Mouse (Mus musculus): ENCODE results near the gene Sp7. TPM values are rescaled to one million over a fixed set of nuclear protein-coding genes. Genes with fewer than 3 reads are reported as not detected.

Sp7 gene
- polyA plus RNA-seq, 1 experiment, result not detected

GRCm38 (mm10) chr15:102310074-102310845 is 56.7 kb downstream of the Sp7 start:
- Histone ChIP-seq H3K27me3 (ENCODE audit: control insufficient read depth, insufficient read depth, low read length) (no peaks in the 10 kb centered on the region), H3K4me3 (ENCODE audit: low read depth, low read length) (no peak overlapping the region), H3K36me3 (ENCODE audit: control insufficient read depth, insufficient read depth, low read length) (peaks cover 7% of the 10 kb centered on the region), H3K4me1 (ENCODE audit: control insufficient read depth, insufficient read depth, insufficient read length, low read length) (0 out of 2 replicates have a peak, but pooled peaks cover 2% of the 10 kb centered on the region), H3K27ac (ENCODE audit: insufficient read depth, low read depth, low read length) (no peak overlapping the region)
- WGBS, result 87% methylated on average over 10 of the region's 10 CpGs
- TF ChIP-seq CTCF (IDR thresholded peaks at IDR 0.05; ENCODE audit: extremely low read depth, insufficient read length, insufficient replicate concordance, low read depth, low read length) (no peak), POLR2A (IDR thresholded peaks at IDR 0.05; ENCODE audit: low read depth, low read length) (no peak)

- no peak overlapping the region for H3K27ac ChIP-seq (ENCODE audit: insufficient read depth, low read depth, low read length)
- no peak overlapping the region for H3K4me3 ChIP-seq (ENCODE audit: low read depth, low read length)
- TF ChIP-seq CTCF (IDR thresholded peaks at IDR 0.05; ENCODE audit: extremely low read depth, insufficient read length, insufficient replicate concordance, low read depth, low read length) (no peak), POLR2A (IDR thresholded peaks at IDR 0.05; ENCODE audit: low read depth, low read length) (no peak)
- H3K36me3 ChIP-seq (ENCODE audit: control insufficient read depth, insufficient read depth, low read length), result peaks cover 5% of the 10 kb centered on the region
- WGBS, result 90% methylated on average over 9 of the region's 9 CpGs
- 0 out of 2 replicates have a peak, but pooled peaks cover 2% of the 10 kb centered on the region for H3K4me1 ChIP-seq (ENCODE audit: control insufficient read depth, insufficient read depth, insufficient read length, low read length)
- H3K27me3 ChIP-seq (ENCODE audit: control insufficient read depth, insufficient read depth, low read length), result no peaks in the 10 kb centered on the region
Measured at GRCm38 (mm10) chr15:102308717-102309116, 58.3 kb downstream of the Sp7 start.

Other genes with a start within 250 kb of the Sp7 start
- gene Spryd3, start 230.9 kb downstream of the Sp7 start, polyA plus RNA-seq (2012; rRNA removed), result 22.7 and 48.8 TPM in 2 replicates
- 5.4 and 22.3 TPM in 2 replicates for gene Igfbp6, start 222.8 kb downstream of the Sp7 start, polyA plus RNA-seq (2012; rRNA removed)
- gene Soat2, start 216.7 kb downstream of the Sp7 start, polyA plus RNA-seq (2012; rRNA removed), result 94.1 and 454 TPM in 2 replicates
- 5.7 and 13.4 TPM in 2 replicates for gene Zfp740, start 163.9 kb downstream of the Sp7 start, polyA plus RNA-seq (2012; rRNA removed)
- gene Csad, start 162.5 kb downstream of the Sp7 start, polyA plus RNA-seq (2012; rRNA removed), result 12.7 and 21.1 TPM in 2 replicates
- 16.4 and 23.2 TPM in 2 replicates for gene Itgb7, start 135.2 kb downstream of the Sp7 start, polyA plus RNA-seq (2012; rRNA removed)
- gene Rarg, start 109.7 kb downstream of the Sp7 start, polyA plus RNA-seq (2012; rRNA removed), result 5.9 and 6.7 TPM in 2 replicates
- not detected in 2 replicates for gene Gm9918, start 96.6 kb downstream of the Sp7 start, polyA plus RNA-seq (2012; rRNA removed)
- gene Mfsd5, start 87.7 kb downstream of the Sp7 start, polyA plus RNA-seq (2012; rRNA removed), result 38.0 and 67.0 TPM in 2 replicates
- 3.6 and 5.8 TPM in 2 replicates for gene Espl1, start 70.9 kb downstream of the Sp7 start, polyA plus RNA-seq (2012; rRNA removed)
- gene Pfdn5, start 41.1 kb downstream of the Sp7 start, polyA plus RNA-seq (2012; rRNA removed), result 41.8 and 47.8 TPM in 2 replicates
- gene Myg1, start 35.5 kb downstream of the Sp7 start, polyA plus RNA-seq (2012; rRNA removed), result 15.9 and 30.0 TPM in 2 replicates
- gene Aaas, start 16.4 kb downstream of the Sp7 start, polyA plus RNA-seq (2012; rRNA removed), result 10.2 and 20.3 TPM in 2 replicates
- 7.0 and 13.8 TPM in 2 replicates for gene Sp1, start 39.0 kb upstream of the Sp7 start, polyA plus RNA-seq (2012; rRNA removed)
- 0.18 and 2.7 TPM in 2 replicates for gene Amhr2, start 78.2 kb upstream of the Sp7 start, polyA plus RNA-seq (2012; rRNA removed)
- gene Prr13, start 91.8 kb upstream of the Sp7 start, polyA plus RNA-seq (2012; rRNA removed), result 351 and 585 TPM in 2 replicates
- gene Pcbp2, start 103.4 kb upstream of the Sp7 start, polyA plus RNA-seq (2012; rRNA removed), result 215 and 442 TPM in 2 replicates
- not detected in 2 replicates for gene Gm10337, start 136.5 kb upstream of the Sp7 start, polyA plus RNA-seq (2012; rRNA removed)
- 1.4 and 2.1 TPM in 2 replicates for gene Map3k12, start 149.9 kb upstream of the Sp7 start, polyA plus RNA-seq (2012; rRNA removed)
- gene Tarbp2, start 151.0 kb upstream of the Sp7 start, polyA plus RNA-seq (2012; rRNA removed), result 43.2 and 71.1 TPM in 2 replicates
- gene Npff, start 157.8 kb upstream of the Sp7 start, polyA plus RNA-seq (2012; rRNA removed), result 2.3 and 2.7 TPM in 2 replicates

Measured in small intestine, adult 2 months (tissue).